Mouse (Mus musculus): ENCODE results near the gene Det1. TPM values are rescaled to one million over a fixed set of nuclear protein-coding genes. Genes with fewer than 3 reads are reported as not detected.

Gene Det1
- polyA plus RNA-seq (2015; fragmentation: Nextera tagmentation; extraction: Ambion mirVana) = 19.0 and 21.0 TPM in 2 replicates

DNA sequence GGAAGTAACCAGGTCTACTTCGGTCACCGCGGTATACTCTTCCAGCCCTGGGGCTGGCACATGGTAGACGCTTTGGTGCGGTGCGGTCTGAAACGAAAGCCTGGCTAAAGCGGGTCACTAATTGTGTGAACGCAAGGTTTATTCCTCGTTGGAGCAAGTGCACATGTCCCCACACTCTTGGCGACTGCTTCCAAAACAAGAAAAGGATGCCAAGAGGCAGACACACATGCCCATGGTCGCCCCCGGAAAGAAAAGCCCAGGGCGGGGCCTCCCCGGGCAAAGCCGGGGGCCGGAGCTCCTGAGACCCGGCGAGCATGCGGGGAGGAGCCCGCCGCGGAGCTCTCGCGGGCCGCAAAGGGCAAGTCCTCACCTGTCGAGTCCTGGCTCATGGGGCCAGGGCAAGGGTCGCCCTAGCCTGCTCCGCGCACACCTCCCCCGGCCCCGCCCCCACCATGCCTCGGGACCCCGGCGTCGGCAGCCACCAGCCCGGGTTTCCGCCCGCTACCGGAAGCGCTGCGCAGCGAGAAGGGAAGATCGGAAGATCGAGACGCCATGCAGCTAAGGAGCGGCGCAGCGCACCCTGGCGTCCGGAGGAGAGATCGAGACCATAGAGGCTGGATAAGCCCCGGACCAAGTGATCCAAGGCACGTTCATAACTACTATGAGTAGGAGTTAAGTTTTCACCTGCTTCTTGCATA lies at the start of gene Det1:
Det1 (minus strand) TSS at position 527 of the 698 bp plus-strand sequence.
- Histone ChIP-seq H3K4me2 (peak within 1 kb of the TSS; percentile 73), H3K27me3 (no peaks in the 10 kb centered on the region), H3K4me3 (peak within 1 kb of the TSS; percentile 84), H3K4me1 (peaks cover 15% of the 10 kb centered on the region), H3K9ac (peak within 1 kb of the TSS; percentile 92), H3K9me3 (replicated peaks) (no peaks in the 10 kb centered on the region), H3K36me3 (ENCODE audit: poor library complexity, severe bottlenecking) (peaks cover 21% of the 10 kb centered on the region), H3K27ac (peak within 1 kb of the TSS; percentile 20)
- peak; percentile 97 for ATAC-seq
- WGBS = under 1% methylated on average over 54 of the region's 54 CpGs

DNA sequence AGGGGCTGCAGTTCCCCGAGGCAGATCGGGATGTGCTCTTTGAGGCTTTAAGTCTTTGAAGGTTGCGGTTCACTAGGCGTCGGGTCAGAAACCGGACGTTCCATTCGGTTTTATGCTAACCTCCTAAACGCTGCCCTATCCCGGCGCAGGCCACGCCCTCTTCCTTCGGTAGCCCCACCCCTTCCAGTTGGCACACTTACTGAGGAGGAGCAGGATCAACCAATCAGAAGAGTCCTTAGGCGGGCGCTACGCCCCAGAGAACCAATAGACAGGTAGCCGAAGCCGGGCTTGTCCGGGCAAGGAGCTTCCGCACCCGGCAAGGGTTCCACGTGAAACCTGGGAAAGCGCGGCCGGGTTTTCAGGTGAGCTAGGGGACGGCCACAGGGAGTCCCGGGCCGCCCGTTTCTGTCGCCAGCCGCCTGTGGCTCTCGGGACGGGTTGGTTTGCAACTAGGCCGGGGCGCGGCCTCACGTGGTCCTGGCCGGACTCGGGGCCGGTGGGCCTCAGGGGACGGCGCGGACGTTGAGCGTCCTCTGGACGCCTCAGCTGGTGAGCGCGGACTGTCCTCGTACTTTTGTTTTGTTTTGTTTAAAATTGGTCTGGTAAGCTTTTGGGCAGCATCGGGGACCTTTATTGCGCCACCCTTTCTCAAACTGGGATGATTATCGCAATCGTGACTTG lies 48.7 kb upstream of the Det1 start, which contains the start of gene Aen:
Aen (plus strand) TSS at position 202 of the 681 bp plus-strand sequence.
- H3K27me3 ChIP-seq = no peaks in the 10 kb centered on the region
- no peaks in the 10 kb centered on the region for H3K9me3 ChIP-seq (replicated peaks)
- peaks cover 21% of the 10 kb centered on the region for H3K4me1 ChIP-seq
- H3K4me2 ChIP-seq = peak within 1 kb of the TSS; percentile 77
- peaks cover 4% of the 10 kb centered on the region; the same call in 1 of the 2 replicates for H3K36me3 ChIP-seq (ENCODE audit: poor library complexity, severe bottlenecking)
- 1% methylated on average over 53 of the region's 53 CpGs for WGBS
- peak within 1 kb of the TSS; percentile 90 for H3K4me3 ChIP-seq
- no peak within 1 kb of the TSS for H3K27ac ChIP-seq
- peak; percentile 98 for ATAC-seq
- H3K9ac ChIP-seq = peak within 1 kb of the TSS; percentile 79

GRCm38 (mm10) chr7:78895021-78895652 lies 48.1 kb upstream of the Det1 start:
- H3K4me1 ChIP-seq = peaks cover 21% of the 10 kb centered on the region
- H3K4me3 ChIP-seq = peak overlapping the region; percentile 90
- peaks cover 4% of the 10 kb centered on the region; the same call in 1 of the 2 replicates for H3K36me3 ChIP-seq (ENCODE audit: poor library complexity, severe bottlenecking)
- peak overlapping the region; percentile 79 for H3K9ac ChIP-seq
- ATAC-seq = no peak
- H3K27ac ChIP-seq = no peak overlapping the region
- no peaks in the 10 kb centered on the region for H3K9me3 ChIP-seq (replicated peaks)
- H3K4me2 ChIP-seq = peak overlapping the region; percentile 77
- 56% methylated on average over 13 of the region's 13 CpGs for WGBS
- peaks cover 1% of the 10 kb centered on the region; the same call in 1 of the 2 replicates for H3K27me3 ChIP-seq

DNA sequence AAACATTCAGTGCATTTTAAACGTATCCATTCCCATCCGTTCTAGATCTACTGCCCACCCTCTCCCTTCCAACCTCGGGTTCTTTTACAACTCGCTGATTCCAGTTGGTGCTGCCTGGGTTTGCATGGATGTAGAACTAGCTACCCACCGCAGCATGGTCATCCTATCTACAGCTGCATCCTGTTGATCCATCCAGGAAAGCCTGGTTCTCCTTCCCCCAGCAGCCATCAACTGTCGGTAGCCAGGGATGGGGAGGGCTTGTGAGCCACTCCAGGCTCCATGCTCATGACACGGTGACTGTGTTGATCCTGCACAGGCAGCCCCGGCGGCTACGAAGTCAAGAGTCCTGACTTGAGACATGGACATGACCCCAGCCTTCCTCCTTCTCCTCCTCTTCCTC lies 46.9 kb upstream of the Det1 start:
- Histone ChIP-seq H3K9me3 (replicated peaks) (no peaks in the 10 kb centered on the region), H3K9ac (no peak overlapping the region), H3K27ac (no peak overlapping the region), H3K4me2 (no peak overlapping the region), H3K4me3 (no peak overlapping the region), H3K4me1 (peaks cover 21% of the 10 kb centered on the region), H3K36me3 (ENCODE audit: poor library complexity, severe bottlenecking) (peaks cover 4% of the 10 kb centered on the region; the same call in 1 of the 2 replicates), H3K27me3 (peaks cover 9% of the 10 kb centered on the region; the same call in 1 of the 2 replicates)
- 89% methylated on average over 10 of the region's 10 CpGs for WGBS
- no peak for ATAC-seq

DNA sequence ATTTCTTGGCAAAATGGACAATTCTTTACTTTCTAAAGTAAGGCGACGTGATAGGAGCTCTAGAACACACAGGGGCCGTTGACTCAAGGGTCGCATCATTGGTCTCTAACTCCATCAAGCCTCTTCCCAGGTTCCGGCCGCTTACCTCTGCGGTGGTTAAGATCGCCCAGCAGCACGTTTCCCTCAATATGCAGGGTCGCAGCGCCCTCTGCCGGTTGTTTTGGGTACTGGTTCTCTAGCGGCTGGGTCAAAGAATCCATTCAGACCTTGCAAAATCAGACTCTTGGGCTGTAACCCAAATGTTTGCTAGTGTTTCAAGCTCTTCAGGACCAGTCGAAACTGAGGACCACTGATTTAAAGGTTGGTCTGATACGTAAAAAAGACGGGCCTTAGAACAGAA lies 43.6 kb upstream of the Det1 start:
- WGBS = 4% methylated on average over 16 of the region's 16 CpGs
- no peak overlapping the region for H3K9ac ChIP-seq

DNA sequence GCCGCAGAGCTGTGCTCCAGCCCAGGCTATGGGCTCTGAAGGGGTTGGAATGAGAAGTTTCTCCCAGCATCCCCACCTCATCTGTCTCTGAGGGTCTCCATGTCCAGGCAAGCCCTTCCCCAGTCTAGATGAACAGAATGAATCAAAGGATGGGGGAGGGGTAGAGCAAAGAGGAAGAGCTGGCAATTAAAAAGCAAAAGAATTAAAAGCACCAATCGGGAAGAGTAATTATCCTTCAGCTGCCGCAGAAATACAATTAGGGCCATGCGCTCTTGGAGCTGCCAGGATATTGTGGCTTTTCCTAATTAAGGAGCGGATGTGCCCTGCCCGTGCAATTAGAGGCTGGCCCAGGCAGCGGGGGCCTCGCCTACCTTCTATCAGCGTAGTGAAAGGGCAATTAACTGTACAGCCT lies 40.4 kb upstream of the Det1 start:
- peak; percentile 60 for ATAC-seq
- Histone ChIP-seq H3K36me3 (ENCODE audit: poor library complexity, severe bottlenecking) (no peaks in the 10 kb centered on the region), H3K9ac (peak overlapping the region; percentile 60), H3K4me3 (peak overlapping the region; percentile 27), H3K27ac (peak overlapping the region; percentile 87), H3K4me2 (peak overlapping the region; percentile 58), H3K4me1 (peaks cover 53% of the 10 kb centered on the region), H3K9me3 (replicated peaks) (no peaks in the 10 kb centered on the region), H3K27me3 (peaks cover 13% of the 10 kb centered on the region)
- 8% methylated on average over 9 of the region's 9 CpGs for WGBS

More for the DNA sequence above, 43.6 kb upstream of the Det1 start:
- no peak overlapping the region for H3K4me3 ChIP-seq
- H3K27me3 ChIP-seq = peaks cover 13% of the 10 kb centered on the region
- no peaks in the 10 kb centered on the region for H3K36me3 ChIP-seq (ENCODE audit: poor library complexity, severe bottlenecking)
- peak; percentile 2; the same call in 1 of the 2 replicates for ATAC-seq
- H3K9me3 ChIP-seq (replicated peaks) = no peaks in the 10 kb centered on the region
- no peak overlapping the region for H3K4me2 ChIP-seq
- peaks cover 35% of the 10 kb centered on the region for H3K4me1 ChIP-seq
- H3K27ac ChIP-seq = no peak overlapping the region

GRCm38 (mm10) chr7:78886496-78886895 lies 39.4 kb upstream of the Det1 start:
- no peak; the same call in 1 of the 2 replicates for ATAC-seq
- H3K9ac ChIP-seq = peak overlapping the region; percentile 60

DNA sequence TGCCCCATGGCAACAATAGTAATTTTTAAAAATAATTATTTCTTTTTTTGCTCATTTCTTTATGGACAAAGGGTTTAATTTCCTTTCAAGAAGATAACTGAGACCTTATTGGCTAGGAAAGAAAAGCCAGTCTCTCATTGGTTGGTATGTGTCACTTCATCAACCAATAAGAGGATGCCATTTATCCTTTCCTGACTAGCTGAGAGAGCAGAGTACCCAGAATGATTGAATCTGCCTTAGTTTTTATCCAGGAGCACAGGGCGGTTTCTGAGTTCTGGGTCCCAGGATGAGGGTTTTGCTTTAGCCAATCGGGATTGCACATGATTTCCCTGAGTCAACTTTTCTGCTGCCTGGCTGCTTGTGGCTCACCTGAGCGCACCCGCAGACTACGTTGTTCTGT lies 38.3 kb upstream of the Det1 start:
- peak overlapping the region; percentile 85 for H3K4me2 ChIP-seq
- peak overlapping the region; percentile 87 for H3K27ac ChIP-seq
- ATAC-seq = no peak
- peak overlapping the region; percentile 27 for H3K4me3 ChIP-seq
- H3K4me1 ChIP-seq = peaks cover 64% of the 10 kb centered on the region
- 79% methylated on average over 5 of the region's 5 CpGs for WGBS
- H3K36me3 ChIP-seq (ENCODE audit: poor library complexity, severe bottlenecking) = no peaks in the 10 kb centered on the region
- peak overlapping the region; percentile 60; the same call in 1 of the 2 replicates for H3K9ac ChIP-seq
- no peaks in the 10 kb centered on the region for H3K9me3 ChIP-seq (replicated peaks)
- H3K27me3 ChIP-seq = peaks cover 13% of the 10 kb centered on the region

More at GRCm38 (mm10) chr7:78886496-78886895, 39.4 kb upstream of the Det1 start:
- Histone ChIP-seq H3K4me2 (peak overlapping the region; percentile 58), H3K27ac (peak overlapping the region; percentile 87), H3K27me3 (peaks cover 13% of the 10 kb centered on the region), H3K36me3 (ENCODE audit: poor library complexity, severe bottlenecking) (no peaks in the 10 kb centered on the region), H3K4me1 (peaks cover 58% of the 10 kb centered on the region), H3K9me3 (replicated peaks) (no peaks in the 10 kb centered on the region), H3K4me3 (peak overlapping the region; percentile 27)
- WGBS = 7% methylated on average over 4 of the region's 4 CpGs

DNA sequence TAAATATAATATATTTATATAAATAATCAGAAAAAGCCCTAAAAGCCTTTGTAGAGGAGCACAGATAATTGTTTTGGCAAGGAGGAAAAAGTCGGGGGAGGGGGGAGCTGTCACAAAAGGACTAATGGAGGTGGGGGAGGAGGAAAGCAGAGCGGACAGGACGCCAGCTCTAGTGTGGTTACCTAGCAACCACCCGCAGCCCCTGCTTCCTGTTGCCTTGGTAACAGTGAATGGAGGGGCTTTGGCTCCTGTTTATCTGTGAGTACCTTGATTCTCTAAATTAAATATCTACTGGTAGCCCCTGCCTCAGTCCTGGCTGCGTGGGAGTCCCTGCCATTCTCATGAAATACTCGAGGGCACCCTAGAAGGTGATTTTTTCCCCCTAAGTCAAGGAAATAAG lies 37.1 kb upstream of the Det1 start:
- Histone ChIP-seq H3K9ac (peak overlapping the region; percentile 58), H3K36me3 (ENCODE audit: poor library complexity, severe bottlenecking) (no peaks in the 10 kb centered on the region), H3K4me3 (peak overlapping the region; percentile 59), H3K4me2 (peak overlapping the region; percentile 85), H3K4me1 (peaks cover 64% of the 10 kb centered on the region), H3K9me3 (replicated peaks) (no peaks in the 10 kb centered on the region), H3K27me3 (peaks cover 4% of the 10 kb centered on the region), H3K27ac (peak overlapping the region; percentile 87)
- 2% methylated on average over 6 of the region's 6 CpGs for WGBS
- peak; percentile 72 for ATAC-seq

DNA sequence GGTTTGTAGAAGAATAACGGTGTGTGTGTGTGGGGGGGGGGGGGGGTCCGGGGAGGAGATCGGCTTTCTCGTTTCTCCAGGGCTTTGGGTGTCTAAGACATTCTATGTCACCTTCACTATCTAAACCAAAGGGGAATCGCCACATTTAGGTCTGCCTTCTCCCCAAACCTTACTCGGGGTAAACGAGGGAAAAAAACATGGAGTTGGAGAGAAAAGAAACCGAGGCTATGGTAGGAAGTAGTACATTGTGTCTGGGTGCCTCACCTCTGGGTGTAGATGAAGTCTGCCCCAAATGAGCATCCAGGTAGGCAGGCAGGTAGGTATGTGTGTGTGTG lies 36.6 kb upstream of the Det1 start:
- peak overlapping the region; percentile 77 for H3K9ac ChIP-seq
- H3K36me3 ChIP-seq (ENCODE audit: poor library complexity, severe bottlenecking) = no peaks in the 10 kb centered on the region
- H3K4me3 ChIP-seq = peak overlapping the region; percentile 59
- H3K27ac ChIP-seq = peak overlapping the region; percentile 90
- peaks cover 64% of the 10 kb centered on the region for H3K4me1 ChIP-seq
- H3K4me2 ChIP-seq = peak overlapping the region; percentile 85
- 2% methylated on average over 8 of the region's 8 CpGs for WGBS
- peaks cover 4% of the 10 kb centered on the region for H3K27me3 ChIP-seq
- no peak for ATAC-seq
- H3K9me3 ChIP-seq (replicated peaks) = no peaks in the 10 kb centered on the region

DNA sequence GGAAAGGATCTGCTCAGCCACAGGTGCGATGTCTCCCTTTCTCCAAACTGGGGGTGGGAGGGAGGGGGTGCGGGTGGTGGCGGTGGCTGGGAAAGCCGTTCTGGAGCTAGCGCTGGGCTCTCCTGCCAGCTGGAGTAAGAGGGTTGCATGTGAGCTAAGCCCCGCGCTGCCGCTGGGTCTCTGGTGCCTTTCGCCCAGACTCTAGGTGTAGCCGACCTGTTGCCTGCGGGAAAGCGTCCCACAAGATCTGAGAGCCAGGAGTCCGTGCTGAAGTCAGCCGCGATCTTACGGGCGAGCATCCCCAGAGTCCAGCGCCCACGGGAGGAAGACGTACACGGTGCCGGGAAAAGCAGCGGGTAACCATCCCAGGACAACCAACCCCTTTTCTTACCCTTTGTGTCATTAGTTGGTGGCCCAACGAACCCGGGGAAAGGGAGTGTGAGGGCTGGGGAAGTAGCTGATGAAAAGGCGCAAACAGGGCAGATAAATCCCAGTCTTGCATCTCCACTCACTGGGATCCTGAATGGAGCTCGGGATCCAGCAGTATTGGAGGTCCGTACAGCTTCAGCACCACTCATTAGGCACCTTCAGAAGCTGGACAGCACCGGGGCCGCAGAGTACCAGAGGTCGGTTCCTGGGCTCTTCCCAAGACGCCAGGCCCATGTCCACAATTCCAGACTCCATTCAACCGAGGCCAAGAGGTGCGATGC lies 36.1 kb upstream of the Det1 start:
- WGBS = under 1% methylated on average over 34 of the region's 34 CpGs
- Histone ChIP-seq H3K4me2 (peak overlapping the region; percentile 85), H3K27ac (peak overlapping the region; percentile 90), H3K4me3 (peak overlapping the region; percentile 59), H3K4me1 (peaks cover 59% of the 10 kb centered on the region), H3K9me3 (replicated peaks) (no peaks in the 10 kb centered on the region), H3K9ac (peak overlapping the region; percentile 77), H3K36me3 (ENCODE audit: poor library complexity, severe bottlenecking) (no peaks in the 10 kb centered on the region), H3K27me3 (no peaks in the 10 kb centered on the region; the same call in 1 of the 2 replicates)
- no peak for ATAC-seq

Measured in forebrain, embryonic 13.5 days (tissue).